Mouse (Mus musculus) cerebellum, adult 2 months (tissue): ENCODE data around the gene Cacng8. TPM values are rescaled to one million over a fixed set of nuclear protein-coding genes. Genes with fewer than 3 reads are reported as not detected.

Experiments used
- DNase-seq, 2 experiments: peaks; one replicate each; pipeline ENCODE4 v3.0.0; 2021
- H3K27ac ChIP-seq: fragments of 200-500 bp; 2 replicates; pipeline ENCODE4 v1.5.1; 2012; ENCODE audit warnings: low read length, control low read depth, inconsistent platforms; ENCODE audit not compliant: insufficient read depth
- H3K27me3 ChIP-seq: fragments of 200-500 bp; 2 replicates; pipeline ENCODE4 v1.6.1; 2012; ENCODE audit warnings: inconsistent platforms, mild to moderate bottlenecking, low read length, moderate library complexity; ENCODE audit not compliant: control insufficient read depth, insufficient read depth
- H3K4me1 ChIP-seq: fragments of 200-500 bp; 2 replicates; pipeline ENCODE4 v1.6.1; 2011; ENCODE audit warnings: low read length; ENCODE audit not compliant: control insufficient read depth, insufficient read depth
- H3K4me3 ChIP-seq: fragments of 200-500 bp; replicated peaks from 2 replicates; pipeline ENCODE3; 2011; ENCODE audit warnings: mild to moderate bottlenecking, low read depth, low read length, control low read depth; ENCODE audit not compliant: insufficient read depth
- CTCF ChIP-seq: fragments of 200-500 bp; IDR thresholded peaks from 2 replicates; pipeline ENCODE4 v1.5.1; 2011; ENCODE audit warnings: low read depth, mild to moderate bottlenecking, control low read depth, low read length, moderate library complexity, borderline replicate concordance; ENCODE audit not compliant: insufficient read depth
- POLR2A ChIP-seq: fragments of 200-500 bp; IDR thresholded peaks from 2 replicates; pipeline ENCODE4 v1.6.1; 2011; ENCODE audit warnings: low read length, control low read depth, borderline replicate concordance; ENCODE audit not compliant: insufficient read depth
- WGBS: fragments of 180-500 bp; shearing (Covaris S2); methylation state at CpG from one replicate; pipeline ENCODE4 v1.1.7; 2018; 5-methylcytosine and 5-hydroxymethylcytosine counted together
- polyA plus RNA-seq: library from polyadenylated mRNA; depleted of rRNA; stranded (reverse); fragments of >200 nt; gene quantifications from 2 replicates; pipeline ENCODE4 v1.2.3, GENCODE M21; 2012

Gene Cacng8
- polyA plus RNA-seq, 1 experiment = 20.6 TPM

DNA sequence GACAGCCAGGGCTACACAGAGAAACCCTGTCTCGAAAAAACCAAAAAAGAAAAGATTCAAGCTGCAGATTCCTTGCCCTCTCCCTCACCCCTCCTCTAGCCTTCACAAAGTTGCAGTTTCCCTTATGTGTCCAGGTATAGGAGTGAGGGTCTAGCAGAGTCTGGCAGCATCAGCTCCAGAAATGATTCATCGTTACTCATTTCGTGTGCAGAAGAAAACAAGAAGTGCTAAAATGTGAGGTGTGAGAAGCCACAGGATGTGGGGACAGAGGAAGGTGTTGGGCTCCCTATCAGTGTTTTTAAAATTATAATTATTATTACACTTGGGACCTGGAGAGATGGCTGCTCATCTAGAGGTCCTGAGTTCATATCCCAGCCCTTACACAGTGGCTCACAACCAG, 54.2 kb downstream of the Cacng8 start:
- WGBS = 85% methylated on average over 3 of the region's 3 CpGs
- H3K27ac ChIP-seq = no peak overlapping the region
- no peaks in the 10 kb centered on the region for H3K27me3 ChIP-seq
- H3K4me1 ChIP-seq = no peaks in the 10 kb centered on the region
- H3K4me3 ChIP-seq = no peak overlapping the region
- TF ChIP-seq CTCF = no peak
- no peak for TF ChIP-seq POLR2A
- no peak for DNase-seq

GRCm38 (mm10) chr7:3446584-3446983, 56.1 kb downstream of the Cacng8 start:
- no peak overlapping the region for H3K4me3 ChIP-seq
- DNase-seq = no peak
- 74% methylated on average over 3 of the region's 3 CpGs for WGBS
- H3K27me3 ChIP-seq = no peaks in the 10 kb centered on the region
- no peak for TF ChIP-seq POLR2A
- no peak overlapping the region for H3K27ac ChIP-seq
- H3K4me1 ChIP-seq = no peaks in the 10 kb centered on the region

DNA sequence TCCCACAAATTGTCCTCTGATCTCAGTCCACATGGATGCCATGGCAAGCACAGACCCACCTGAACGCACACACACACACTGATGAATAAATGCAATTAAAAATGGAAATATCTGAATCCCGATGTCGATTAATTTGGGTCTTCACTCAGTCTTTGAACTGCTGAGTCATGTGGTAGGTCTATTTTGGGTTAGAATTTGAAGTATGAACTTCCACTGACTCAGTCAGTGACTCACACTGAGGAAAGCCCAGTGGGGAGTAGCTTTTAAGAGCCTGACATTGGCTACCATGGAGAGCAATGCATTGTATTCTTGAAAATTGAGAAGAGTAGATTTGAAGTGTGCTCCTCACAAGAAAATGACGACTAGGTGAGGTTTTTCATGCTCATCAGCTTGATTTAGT, 56.5 kb downstream of the Cacng8 start:
- Histone ChIP-seq H3K27me3 (no peaks in the 10 kb centered on the region), H3K4me3 (no peak overlapping the region), H3K27ac (no peak overlapping the region), H3K4me1 (no peaks in the 10 kb centered on the region)
- WGBS = 66% methylated on average over 4 of the region's 4 CpGs
- no peak for TF ChIP-seq CTCF
- no peak for TF ChIP-seq POLR2A
- no peak for DNase-seq

DNA sequence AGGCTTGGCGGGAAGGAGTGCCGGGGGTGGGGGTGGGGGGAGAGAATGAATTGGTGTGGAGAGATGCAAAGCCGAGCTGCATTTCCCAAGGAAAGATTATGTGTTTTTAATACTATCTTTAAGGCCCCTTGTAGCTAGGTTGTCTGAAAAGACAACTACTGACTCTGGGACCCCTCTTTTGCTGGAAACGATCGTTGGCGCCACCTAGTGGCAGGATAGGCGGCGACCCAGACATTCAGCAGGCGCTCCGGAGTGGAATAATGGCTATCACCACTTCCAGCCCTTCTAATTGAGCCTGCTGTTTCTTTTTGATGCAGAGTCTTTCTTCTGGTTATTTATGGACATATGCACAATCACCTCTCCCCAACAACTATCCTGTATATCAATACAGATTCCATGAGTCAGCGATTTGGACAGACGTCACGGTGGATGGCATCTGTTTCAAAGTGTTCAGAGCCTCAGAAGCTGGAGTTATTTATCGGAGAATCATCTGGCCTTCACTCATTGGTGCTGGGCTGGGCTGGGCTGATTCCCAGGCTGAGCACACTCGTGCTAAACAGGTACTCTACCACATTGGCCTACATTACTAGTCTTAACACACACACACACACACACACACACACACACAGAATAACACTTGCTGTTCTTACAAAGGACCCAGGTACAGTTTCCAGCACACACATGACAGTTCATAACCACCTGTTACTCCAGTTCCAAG, 58.4 kb downstream of the Cacng8 start:
- TF ChIP-seq CTCF (peak; percentile 67), POLR2A (no peak)
- Histone ChIP-seq H3K4me1 (no peaks in the 10 kb centered on the region), H3K27ac (no peak overlapping the region), H3K27me3 (no peaks in the 10 kb centered on the region), H3K4me3 (no peak overlapping the region)
- peak; percentile 48 to 74 for DNase-seq
- WGBS = 14% methylated on average over 15 of the region's 15 CpGs

DNA sequence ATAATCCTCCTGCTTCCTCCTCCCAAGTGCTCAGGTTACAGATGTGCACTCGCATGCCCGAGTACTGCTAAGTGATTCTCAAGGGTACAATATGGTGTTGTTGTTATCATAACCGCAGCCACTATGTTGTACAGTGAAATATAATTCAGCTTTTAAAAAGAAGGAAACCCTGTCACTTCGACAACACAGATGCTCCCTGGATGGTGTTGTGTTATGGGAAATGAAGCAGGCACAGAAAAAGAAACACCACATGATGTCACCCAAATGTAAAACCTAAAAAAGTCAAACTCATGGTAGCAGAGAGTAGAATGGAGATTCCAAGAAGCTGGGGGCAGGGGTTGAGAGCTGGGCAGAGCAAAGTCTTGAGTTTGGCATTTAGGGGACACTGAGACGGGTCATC, 60.2 kb downstream of the Cacng8 start:
- DNase-seq = no peak
- 78% methylated on average over 5 of the region's 5 CpGs for WGBS
- no peak overlapping the region for H3K27ac ChIP-seq
- H3K4me1 ChIP-seq = no peaks in the 10 kb centered on the region
- no peaks in the 10 kb centered on the region for H3K27me3 ChIP-seq
- TF ChIP-seq CTCF (no peak), POLR2A (no peak)
- no peak overlapping the region for H3K4me3 ChIP-seq

DNA sequence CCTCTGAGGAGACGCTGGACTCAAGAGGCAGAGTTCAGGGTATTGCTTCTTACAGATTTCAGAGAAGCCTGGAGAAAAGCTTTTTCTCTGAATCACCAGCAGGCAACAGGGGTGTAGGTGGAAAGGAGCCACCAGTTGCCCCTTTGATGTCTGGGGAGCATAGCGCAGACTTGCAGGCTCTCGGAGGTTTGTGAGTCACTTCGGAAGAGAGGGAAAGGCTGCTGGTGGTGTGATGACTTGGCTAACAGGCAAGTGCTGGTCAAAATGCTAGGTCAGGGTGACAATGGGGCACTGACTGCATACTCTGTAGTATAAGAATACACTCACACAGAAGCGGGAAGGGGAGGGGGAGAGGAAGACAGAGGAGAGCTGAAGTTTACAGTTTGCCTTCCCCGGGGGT, 60.7 kb downstream of the Cacng8 start:
- no peak for DNase-seq
- WGBS = 58% methylated on average over 6 of the region's 6 CpGs
- Histone ChIP-seq H3K27ac (no peak overlapping the region), H3K4me1 (no peaks in the 10 kb centered on the region), H3K4me3 (no peak overlapping the region), H3K27me3 (no peaks in the 10 kb centered on the region)
- TF ChIP-seq POLR2A (no peak), CTCF (no peak)

- 70% methylated on average over 12 of the region's 12 CpGs for WGBS
- TF ChIP-seq POLR2A = no peak
- TF ChIP-seq CTCF = no peak
Observed at GRCm38 (mm10) chr7:3452821-3453485, 62.5 kb downstream of the Cacng8 start.

DNA sequence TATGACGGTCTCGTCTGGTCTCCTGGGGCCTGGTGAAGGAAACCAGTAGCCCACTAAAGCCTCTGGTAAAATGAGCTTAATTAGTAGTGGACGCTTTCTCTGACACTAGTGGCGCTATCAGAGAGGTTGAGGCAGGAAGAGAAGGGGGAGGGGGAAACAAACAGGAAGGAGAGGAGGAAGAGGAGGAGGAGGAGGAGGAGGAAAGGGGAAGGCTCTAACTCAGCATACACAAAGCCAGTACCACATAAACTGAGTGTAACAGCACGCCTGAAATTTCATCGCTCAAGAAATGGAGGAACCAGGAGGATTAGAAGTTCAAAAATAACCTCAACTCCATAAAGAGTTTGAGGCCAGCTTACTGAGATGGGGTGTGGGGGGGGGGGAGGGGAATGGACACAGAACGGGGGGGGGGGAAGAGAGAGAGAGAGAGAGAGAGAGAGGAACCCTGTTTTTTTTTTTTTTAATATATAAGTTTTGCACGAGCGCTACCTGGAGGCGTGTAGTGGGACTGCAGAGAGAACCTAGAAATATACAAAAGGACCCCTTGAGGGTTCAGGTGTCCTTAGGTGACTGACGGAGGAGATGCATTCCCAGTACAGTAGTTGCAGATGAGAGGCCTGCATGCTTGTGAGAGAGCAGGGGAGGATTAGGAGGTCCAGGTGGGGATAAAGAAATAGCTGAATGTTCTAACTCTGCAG, 63.2 kb downstream of the Cacng8 start:
- Histone ChIP-seq H3K27me3 (no peaks in the 10 kb centered on the region), H3K27ac (no peak overlapping the region), H3K4me3 (no peak overlapping the region), H3K4me1 (no peaks in the 10 kb centered on the region)
- WGBS = 58% methylated on average over 11 of the region's 11 CpGs
- DNase-seq = no peak
- no peak for TF ChIP-seq POLR2A
- TF ChIP-seq CTCF = peak; percentile 21; the same call in 1 of the 2 replicates

More at GRCm38 (mm10) chr7:3452821-3453485, 62.5 kb downstream of the Cacng8 start:
- no peak overlapping the region for H3K27ac ChIP-seq
- no peaks in the 10 kb centered on the region for H3K27me3 ChIP-seq
- DNase-seq = no peak
- H3K4me1 ChIP-seq = no peaks in the 10 kb centered on the region
- H3K4me3 ChIP-seq = no peak overlapping the region
